Mouse (Mus musculus): Measurements from ENCODE around the gene Syt15. TPM values are rescaled to one million over a fixed set of nuclear protein-coding genes. Genes with fewer than 3 reads are reported as not detected.
"Not testable (repeated sequence)": the region's sequence is repeated elsewhere in the genome, so short reads cannot be mapped to it uniquely, and the experiment has no call there.

The Syt15 gene
- total RNA-seq, 1 experiment from 2014 or later, result not detected

GRCm38 (mm10) chr14:34223362-34223898, 4.0 kb downstream of the Syt15 start:
- ATAC-seq (replicated peaks; ENCODE audit: insufficient number of reproducible peaks, low FRiP score, low TSS enrichment, poor library complexity, severe bottlenecking), result no peak

- no peak for ATAC-seq (replicated peaks; ENCODE audit: insufficient number of reproducible peaks, low FRiP score, low TSS enrichment, poor library complexity, severe bottlenecking)
Measured at GRCm38 (mm10) chr14:34225986-34226385, 6.6 kb downstream of the Syt15 start.

GRCm38 (mm10) chr14:34226566-34226965, 7.2 kb downstream of the Syt15 start:
- ATAC-seq (replicated peaks; ENCODE audit: insufficient number of reproducible peaks, low FRiP score, low TSS enrichment, poor library complexity, severe bottlenecking), result no peak

- ATAC-seq (replicated peaks; ENCODE audit: insufficient number of reproducible peaks, low FRiP score, low TSS enrichment, poor library complexity, severe bottlenecking), result no peak
Measured at GRCm38 (mm10) chr14:34227981-34228380, 8.6 kb downstream of the Syt15 start.

- ATAC-seq (replicated peaks; ENCODE audit: insufficient number of reproducible peaks, low FRiP score, low TSS enrichment, poor library complexity, severe bottlenecking), result no peak
Measured at GRCm38 (mm10) chr14:34228830-34229506, 9.6 kb downstream of the Syt15 start.

GRCm38 (mm10) chr14:34232340-34232739, 12.9 kb downstream of the Syt15 start:
- no peak for ATAC-seq (replicated peaks; ENCODE audit: insufficient number of reproducible peaks, low FRiP score, low TSS enrichment, poor library complexity, severe bottlenecking)

GRCm38 (mm10) chr14:34232866-34233680, 13.7 kb downstream of the Syt15 start:
- ATAC-seq (replicated peaks; ENCODE audit: insufficient number of reproducible peaks, low FRiP score, low TSS enrichment, poor library complexity, severe bottlenecking), result no peak

- no peak for ATAC-seq (replicated peaks; ENCODE audit: insufficient number of reproducible peaks, low FRiP score, low TSS enrichment, poor library complexity, severe bottlenecking)
Measured at GRCm38 (mm10) chr14:34233846-34234245, 14.5 kb downstream of the Syt15 start.

GRCm38 (mm10) chr14:34234630-34235380, 15.4 kb downstream of the Syt15 start:
- 0 out of 2 replicates have a peak, but pooled peaks have one; percentile 27 for ATAC-seq (replicated peaks; ENCODE audit: insufficient number of reproducible peaks, low FRiP score, low TSS enrichment, poor library complexity, severe bottlenecking)

GRCm38 (mm10) chr14:34240263-34240662, 20.9 kb downstream of the Syt15 start:
- ATAC-seq (replicated peaks; ENCODE audit: insufficient number of reproducible peaks, low FRiP score, low TSS enrichment, poor library complexity, severe bottlenecking), result no peak

GRCm38 (mm10) chr14:34240676-34241075, 21.3 kb downstream of the Syt15 start:
- ATAC-seq (replicated peaks; ENCODE audit: insufficient number of reproducible peaks, low FRiP score, low TSS enrichment, poor library complexity, severe bottlenecking), result no peak

- ATAC-seq (replicated peaks; ENCODE audit: insufficient number of reproducible peaks, low FRiP score, low TSS enrichment, poor library complexity, severe bottlenecking), result no peak
Measured at GRCm38 (mm10) chr14:34252470-34253145, 33.2 kb downstream of the Syt15 start.

- no peak for ATAC-seq (replicated peaks; ENCODE audit: insufficient number of reproducible peaks, low FRiP score, low TSS enrichment, poor library complexity, severe bottlenecking)
Measured at GRCm38 (mm10) chr14:34253261-34253660, 33.9 kb downstream of the Syt15 start.

GRCm38 (mm10) chr14:34258525-34258924, 39.1 kb downstream of the Syt15 start:
- not testable (repeated sequence) for ATAC-seq (replicated peaks; ENCODE audit: insufficient number of reproducible peaks, low FRiP score, low TSS enrichment, poor library complexity, severe bottlenecking)

- no peak for ATAC-seq (replicated peaks; ENCODE audit: insufficient number of reproducible peaks, low FRiP score, low TSS enrichment, poor library complexity, severe bottlenecking)
Measured at GRCm38 (mm10) chr14:34268046-34268445, 48.7 kb downstream of the Syt15 start.

- ATAC-seq (replicated peaks; ENCODE audit: insufficient number of reproducible peaks, low FRiP score, low TSS enrichment, poor library complexity, severe bottlenecking), result 0 out of 2 replicates have a peak, but pooled peaks have one; percentile 40
Measured at GRCm38 (mm10) chr14:34273280-34273679, 53.9 kb downstream of the Syt15 start.

GRCm38 (mm10) chr14:34274141-34274540, 54.7 kb downstream of the Syt15 start:
- no peak for ATAC-seq (replicated peaks; ENCODE audit: insufficient number of reproducible peaks, low FRiP score, low TSS enrichment, poor library complexity, severe bottlenecking)

- no peak for ATAC-seq (replicated peaks; ENCODE audit: insufficient number of reproducible peaks, low FRiP score, low TSS enrichment, poor library complexity, severe bottlenecking)
Measured at GRCm38 (mm10) chr14:34275225-34275624, 55.8 kb downstream of the Syt15 start.

Measured in monocyte, adult 5-6 weeks (primary cell).